Mouse (Mus musculus): ENCODE data around the gene Acot2. TPM values are rescaled to one million over a fixed set of nuclear protein-coding genes. Genes with fewer than 3 reads are reported as not detected.
A peak's percentile ranks its signal among the peaks of the same experiment; 100 is the strongest.

Acot2 gene
- polyA plus RNA-seq, 1 experiment = 0.94 TPM

GRCm38 (mm10) chr12:83972117-83972516 lies 15.5 kb upstream of the Acot2 start:
- no peaks in the 10 kb centered on the region for H3K27me3 ChIP-seq (ENCODE audit: control insufficient read depth, insufficient read depth, low read length)
- H3K4me3 ChIP-seq (ENCODE audit: control insufficient read depth, low read depth, low read length) = no peak overlapping the region
- TF ChIP-seq CTCF (IDR thresholded peaks at IDR 0.05; ENCODE audit: control insufficient read depth, insufficient read depth, insufficient replicate concordance, low read depth, low read length) (no peak; the same call in 1 of the 2 replicates), POLR2A (IDR thresholded peaks at IDR 0.05; ENCODE audit: control insufficient read depth, low read depth, low read length) (no peak)
- H3K4me1 ChIP-seq (ENCODE audit: control insufficient read depth, insufficient read depth, low read length) = no peaks in the 10 kb centered on the region
- H3K27ac ChIP-seq (ENCODE audit: control insufficient read depth, insufficient read depth, low read depth, low read length) = no peak overlapping the region
- H3K36me3 ChIP-seq (ENCODE audit: control insufficient read depth, insufficient read depth, low read length) = no peaks in the 10 kb centered on the region

- TF ChIP-seq CTCF (IDR thresholded peaks at IDR 0.05; ENCODE audit: control insufficient read depth, insufficient read depth, insufficient replicate concordance, low read depth, low read length) (no peak), POLR2A (IDR thresholded peaks at IDR 0.05; ENCODE audit: control insufficient read depth, low read depth, low read length) (no peak)
Observed at GRCm38 (mm10) chr12:83978862-83979261, 8.8 kb upstream of the Acot2 start.

GRCm38 (mm10) chr12:83981615-83982014 lies 6.0 kb upstream of the Acot2 start:
- no peaks in the 10 kb centered on the region for H3K27me3 ChIP-seq (ENCODE audit: control insufficient read depth, insufficient read depth, low read length)
- H3K36me3 ChIP-seq (ENCODE audit: control insufficient read depth, insufficient read depth, low read length) = no peaks in the 10 kb centered on the region
- no peak overlapping the region for H3K27ac ChIP-seq (ENCODE audit: control insufficient read depth, insufficient read depth, low read depth, low read length)
- TF ChIP-seq POLR2A (IDR thresholded peaks at IDR 0.05; ENCODE audit: control insufficient read depth, low read depth, low read length) (no peak), CTCF (IDR thresholded peaks at IDR 0.05; ENCODE audit: control insufficient read depth, insufficient read depth, insufficient replicate concordance, low read depth, low read length) (no peak)
- no peak overlapping the region for H3K4me3 ChIP-seq (ENCODE audit: control insufficient read depth, low read depth, low read length)
- peaks cover 5% of the 10 kb centered on the region for H3K4me1 ChIP-seq (ENCODE audit: control insufficient read depth, insufficient read depth, low read length)

More at GRCm38 (mm10) chr12:83978862-83979261, 8.8 kb upstream of the Acot2 start:
- Histone ChIP-seq H3K36me3 (ENCODE audit: control insufficient read depth, insufficient read depth, low read length) (no peaks in the 10 kb centered on the region), H3K27ac (ENCODE audit: control insufficient read depth, insufficient read depth, low read depth, low read length) (no peak overlapping the region), H3K4me3 (ENCODE audit: control insufficient read depth, low read depth, low read length) (peak overlapping the region; percentile 79), H3K27me3 (ENCODE audit: control insufficient read depth, insufficient read depth, low read length) (no peaks in the 10 kb centered on the region), H3K4me1 (ENCODE audit: control insufficient read depth, insufficient read depth, low read length) (peaks cover 5% of the 10 kb centered on the region)

GRCm38 (mm10) chr12:83984752-83985151 lies 2.9 kb upstream of the Acot2 start, which contains the start of gene Heatr4:
Gene Heatr4 (minus strand): TSS chr12:83984852.
- H3K27ac ChIP-seq (ENCODE audit: control insufficient read depth, insufficient read depth, low read depth, low read length) = no peak within 1 kb of the TSS
- no peak for TF ChIP-seq CTCF (IDR thresholded peaks at IDR 0.05; ENCODE audit: control insufficient read depth, insufficient read depth, insufficient replicate concordance, low read depth, low read length)
- no peak for TF ChIP-seq POLR2A (IDR thresholded peaks at IDR 0.05; ENCODE audit: control insufficient read depth, low read depth, low read length)
- H3K4me3 ChIP-seq (ENCODE audit: control insufficient read depth, low read depth, low read length) = peak within 1 kb of the TSS; percentile 80
- no peaks in the 10 kb centered on the region for H3K27me3 ChIP-seq (ENCODE audit: control insufficient read depth, insufficient read depth, low read length)
- no peaks in the 10 kb centered on the region for H3K36me3 ChIP-seq (ENCODE audit: control insufficient read depth, insufficient read depth, low read length)
- H3K4me1 ChIP-seq (ENCODE audit: control insufficient read depth, insufficient read depth, low read length) = peaks cover 9% of the 10 kb centered on the region

- TF ChIP-seq CTCF (IDR thresholded peaks at IDR 0.05; ENCODE audit: control insufficient read depth, insufficient read depth, insufficient replicate concordance, low read depth, low read length) (no peak), POLR2A (IDR thresholded peaks at IDR 0.05; ENCODE audit: control insufficient read depth, low read depth, low read length) (no peak)
- Histone ChIP-seq H3K27ac (ENCODE audit: control insufficient read depth, insufficient read depth, low read depth, low read length) (peak overlapping the region; percentile 51), H3K4me3 (ENCODE audit: control insufficient read depth, low read depth, low read length) (peak overlapping the region; percentile 82), H3K27me3 (ENCODE audit: control insufficient read depth, insufficient read depth, low read length) (no peaks in the 10 kb centered on the region), H3K4me1 (ENCODE audit: control insufficient read depth, insufficient read depth, low read length) (peaks cover 6% of the 10 kb centered on the region), H3K36me3 (ENCODE audit: control insufficient read depth, insufficient read depth, low read length) (no peaks in the 10 kb centered on the region)
Observed at GRCm38 (mm10) chr12:83987242-83987582, 449 bp upstream of the Acot2 start.

GRCm38 (mm10) chr12:83988483-83988882 lies 822 bp downstream of the Acot2 start:
- TF ChIP-seq CTCF (IDR thresholded peaks at IDR 0.05; ENCODE audit: control insufficient read depth, insufficient read depth, insufficient replicate concordance, low read depth, low read length) (no peak), POLR2A (IDR thresholded peaks at IDR 0.05; ENCODE audit: control insufficient read depth, low read depth, low read length) (no peak)
- no peaks in the 10 kb centered on the region for H3K27me3 ChIP-seq (ENCODE audit: control insufficient read depth, insufficient read depth, low read length)
- H3K27ac ChIP-seq (ENCODE audit: control insufficient read depth, insufficient read depth, low read depth, low read length) = no peak overlapping the region
- H3K4me1 ChIP-seq (ENCODE audit: control insufficient read depth, insufficient read depth, low read length) = peaks cover 6% of the 10 kb centered on the region
- H3K36me3 ChIP-seq (ENCODE audit: control insufficient read depth, insufficient read depth, low read length) = no peaks in the 10 kb centered on the region
- H3K4me3 ChIP-seq (ENCODE audit: control insufficient read depth, low read depth, low read length) = peak overlapping the region; percentile 82

GRCm38 (mm10) chr12:83989378-83989777 lies 1.7 kb downstream of the Acot2 start:
- TF ChIP-seq POLR2A (IDR thresholded peaks at IDR 0.05; ENCODE audit: control insufficient read depth, low read depth, low read length) (no peak), CTCF (IDR thresholded peaks at IDR 0.05; ENCODE audit: control insufficient read depth, insufficient read depth, insufficient replicate concordance, low read depth, low read length) (no peak)
- Histone ChIP-seq H3K4me1 (ENCODE audit: control insufficient read depth, insufficient read depth, low read length) (peaks cover 6% of the 10 kb centered on the region), H3K36me3 (ENCODE audit: control insufficient read depth, insufficient read depth, low read length) (no peaks in the 10 kb centered on the region), H3K27me3 (ENCODE audit: control insufficient read depth, insufficient read depth, low read length) (no peaks in the 10 kb centered on the region), H3K27ac (ENCODE audit: control insufficient read depth, insufficient read depth, low read depth, low read length) (no peak overlapping the region), H3K4me3 (ENCODE audit: control insufficient read depth, low read depth, low read length) (no peak overlapping the region)

- H3K27ac ChIP-seq (ENCODE audit: control insufficient read depth, insufficient read depth, low read depth, low read length) = no peak overlapping the region
- H3K4me1 ChIP-seq (ENCODE audit: control insufficient read depth, insufficient read depth, low read length) = no peaks in the 10 kb centered on the region
- no peaks in the 10 kb centered on the region for H3K27me3 ChIP-seq (ENCODE audit: control insufficient read depth, insufficient read depth, low read length)
- no peak overlapping the region for H3K4me3 ChIP-seq (ENCODE audit: control insufficient read depth, low read depth, low read length)
- H3K36me3 ChIP-seq (ENCODE audit: control insufficient read depth, insufficient read depth, low read length) = no peaks in the 10 kb centered on the region
- TF ChIP-seq POLR2A (IDR thresholded peaks at IDR 0.05; ENCODE audit: control insufficient read depth, low read depth, low read length) = no peak
- TF ChIP-seq CTCF (IDR thresholded peaks at IDR 0.05; ENCODE audit: control insufficient read depth, insufficient read depth, insufficient replicate concordance, low read depth, low read length) = no peak
Observed at GRCm38 (mm10) chr12:83997221-83997620, 9.6 kb downstream of the Acot2 start.

All from testis, adult 2 months (tissue).